Mouse (Mus musculus) megakaryocyte, embryonic 14.5 days (primary cell): ENCODE results near the gene Zdhhc11. TPM values are rescaled to one million over a fixed set of nuclear protein-coding genes. Genes with fewer than 3 reads are reported as not detected.
A peak's percentile ranks its signal among the peaks of the same experiment; 100 is the strongest.

Experiments
- H3K27me3 ChIP-seq: replicated peaks from 2 replicates; pipeline ENCODE3; 2012; ENCODE audit warnings: inconsistent platforms
- H3K36me3 ChIP-seq: replicated peaks from 2 replicates; pipeline ENCODE3; 2012; ENCODE audit warnings: low read length, inconsistent platforms, mixed read lengths
- H3K4me1 ChIP-seq: 2 replicates; pipeline ENCODE4 v1.6.1; 2012; ENCODE audit warnings: inconsistent platforms
- H3K4me3 ChIP-seq: replicated peaks from 2 replicates; pipeline ENCODE3; 2012; ENCODE audit warnings: moderate library complexity, mild to moderate bottlenecking, inconsistent platforms
- H3K9me3 ChIP-seq: 2 replicates; pipeline ENCODE4 v1.6.1; 2012; ENCODE audit warnings: inconsistent platforms
- FLI1 ChIP-seq: IDR thresholded peaks from 2 replicates; pipeline ENCODE4 v1.6.1; 2012; ENCODE audit warnings: low read length, inconsistent platforms, mixed read lengths
- GATA1 ChIP-seq: IDR thresholded peaks from 3 replicates; pipeline ENCODE4 v1.6.1; 2012; ENCODE audit warnings: mixed read lengths, low read length, inconsistent platforms, borderline replicate concordance
- polyA plus RNA-seq: library from polyadenylated mRNA; stranded (reverse); fragments of >175 nt; gene quantifications from 2 replicates; pipeline ENCODE4 v1.2.3, GENCODE M21; 2012; ENCODE audit warnings: low replicate concordance; ENCODE audit not compliant: insufficient read depth

Zdhhc11 gene
- polyA plus RNA-seq, 1 experiment, result not detected

DNA sequence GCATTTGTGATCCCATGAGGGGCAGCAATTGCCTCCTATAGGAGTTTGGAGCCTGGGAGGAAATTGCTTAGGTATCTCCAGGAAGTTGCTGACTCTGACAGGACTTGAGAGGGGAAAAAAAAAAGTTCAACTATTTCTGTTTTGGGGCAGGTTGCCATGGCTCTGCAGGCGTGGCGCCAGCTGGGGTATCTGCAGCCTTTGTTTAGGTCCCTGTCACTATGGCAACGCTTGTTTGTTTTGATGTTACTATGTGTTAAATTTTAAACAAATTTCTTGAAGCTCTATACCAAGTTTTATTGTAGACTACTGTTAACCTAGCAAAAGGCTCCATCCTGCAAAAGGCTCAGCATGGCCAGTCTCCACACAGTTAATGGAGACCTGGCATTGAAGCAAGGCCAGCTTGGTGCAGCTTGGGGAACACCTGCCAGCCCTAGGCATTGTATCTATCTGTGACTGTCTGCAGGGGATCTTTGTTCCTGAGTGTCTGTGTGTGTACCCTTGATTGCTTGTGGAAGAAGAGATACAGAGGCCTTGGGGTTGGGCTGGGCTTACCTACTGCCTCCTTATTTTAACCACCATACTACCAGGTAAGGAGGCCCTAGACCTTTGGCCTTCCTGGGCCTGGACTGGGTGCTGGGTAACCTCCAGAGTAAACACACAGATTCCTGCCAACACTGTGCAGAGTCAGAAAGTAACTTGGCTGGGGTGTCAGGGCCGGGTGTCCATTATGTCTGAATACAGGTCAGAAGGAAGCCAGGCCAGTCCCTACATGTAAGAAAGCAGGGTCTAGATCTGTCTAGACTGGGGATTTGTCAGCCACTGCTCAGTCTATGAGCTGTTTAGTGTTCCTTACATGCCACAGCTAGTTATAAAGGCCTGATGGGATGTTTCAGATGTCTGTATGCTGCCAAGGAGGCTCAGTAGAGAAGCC lies 61.8 kb downstream of the Zdhhc11 start:
- Histone ChIP-seq H3K4me3 (no peak overlapping the region), H3K9me3 (no peaks in the 10 kb centered on the region), H3K36me3 (no peaks in the 10 kb centered on the region), H3K4me1 (peaks cover 61% of the 10 kb centered on the region), H3K27me3 (peaks cover 37% of the 10 kb centered on the region)
- TF ChIP-seq GATA1 (no peak), FLI1 (no peak)

GRCm38 (mm10) chr13:74026215-74026614 lies 62.6 kb downstream of the Zdhhc11 start:
- Histone ChIP-seq H3K36me3 (no peaks in the 10 kb centered on the region), H3K9me3 (no peaks in the 10 kb centered on the region), H3K4me3 (no peak overlapping the region), H3K27me3 (peaks cover 29% of the 10 kb centered on the region), H3K4me1 (peaks cover 69% of the 10 kb centered on the region)
- TF ChIP-seq FLI1, result no peak
- TF ChIP-seq GATA1, result no peak

DNA sequence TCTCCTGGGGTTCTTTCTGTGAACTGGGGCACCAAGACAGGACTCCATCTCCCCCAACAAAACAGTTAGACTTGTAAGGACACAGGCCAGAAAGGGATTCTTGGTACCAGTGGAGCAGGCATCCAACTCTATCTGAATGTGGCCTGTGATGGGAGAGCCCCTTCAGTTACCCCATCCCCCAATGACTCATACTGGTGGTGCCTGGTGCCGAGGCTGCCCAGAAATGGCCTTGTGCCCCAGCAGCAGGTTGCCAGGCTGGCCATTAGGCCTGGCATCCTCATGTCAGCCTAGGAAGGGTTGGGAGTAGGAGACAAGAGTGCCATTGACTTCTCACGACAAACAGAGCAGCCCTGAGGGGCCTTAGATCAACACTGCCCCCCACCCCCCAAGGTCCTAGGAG lies 64.5 kb downstream of the Zdhhc11 start:
- H3K4me3 ChIP-seq, result no peak overlapping the region
- peaks cover 13% of the 10 kb centered on the region for H3K27me3 ChIP-seq
- no peak for TF ChIP-seq FLI1
- no peak for TF ChIP-seq GATA1
- H3K36me3 ChIP-seq, result no peaks in the 10 kb centered on the region
- no peaks in the 10 kb centered on the region for H3K9me3 ChIP-seq
- peaks cover 69% of the 10 kb centered on the region for H3K4me1 ChIP-seq

DNA sequence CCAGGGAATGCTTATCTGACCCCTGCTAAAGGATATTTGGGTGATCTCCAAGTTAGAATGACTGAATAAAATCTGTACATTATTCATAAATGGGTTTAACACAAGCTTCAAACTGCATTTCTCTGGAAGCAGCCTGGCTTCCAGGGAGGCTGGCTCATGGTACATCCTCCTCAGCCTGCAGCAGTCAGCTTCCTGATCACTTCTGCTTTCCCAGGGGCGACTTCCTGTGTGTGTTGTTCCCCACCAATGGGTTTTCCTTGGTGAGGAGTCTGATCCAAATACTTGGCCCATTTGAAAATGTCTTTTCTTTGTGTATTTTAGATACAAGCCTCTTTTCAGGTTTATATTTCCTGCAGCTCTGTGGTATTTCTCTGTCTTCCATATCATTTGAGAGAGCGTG lies 65.4 kb downstream of the Zdhhc11 start:
- Histone ChIP-seq H3K9me3 (no peaks in the 10 kb centered on the region), H3K27me3 (peaks cover 7% of the 10 kb centered on the region), H3K4me1 (peaks cover 64% of the 10 kb centered on the region), H3K36me3 (no peaks in the 10 kb centered on the region), H3K4me3 (no peak overlapping the region)
- TF ChIP-seq FLI1, result no peak
- no peak for TF ChIP-seq GATA1

DNA sequence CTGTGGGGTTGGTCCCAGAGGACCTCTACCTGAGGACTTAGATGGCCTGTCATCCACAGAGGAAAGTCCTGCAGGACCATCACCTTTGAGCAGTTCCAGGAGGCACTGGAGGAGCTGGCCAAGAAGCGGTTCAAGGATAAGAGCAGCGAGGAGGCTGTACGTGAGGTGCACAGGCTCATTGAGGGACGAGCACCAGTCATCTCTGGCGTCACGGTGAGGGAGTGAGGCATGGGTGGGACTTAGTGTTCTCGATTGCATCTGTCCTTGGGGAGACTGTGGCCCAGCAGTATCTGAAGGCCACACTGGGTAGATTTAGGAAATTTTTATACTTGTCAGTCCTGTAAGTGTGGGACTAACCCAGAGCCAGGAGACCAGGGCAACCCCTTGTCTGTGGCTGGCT lies 67.0 kb downstream of the Zdhhc11 start:
- Histone ChIP-seq H3K9me3 (no peaks in the 10 kb centered on the region), H3K4me3 (peak overlapping the region; percentile 21), H3K36me3 (peaks cover under 1% of the 10 kb centered on the region), H3K4me1 (peaks cover 73% of the 10 kb centered on the region), H3K27me3 (no peaks in the 10 kb centered on the region)
- TF ChIP-seq FLI1 (no peak), GATA1 (no peak)

DNA sequence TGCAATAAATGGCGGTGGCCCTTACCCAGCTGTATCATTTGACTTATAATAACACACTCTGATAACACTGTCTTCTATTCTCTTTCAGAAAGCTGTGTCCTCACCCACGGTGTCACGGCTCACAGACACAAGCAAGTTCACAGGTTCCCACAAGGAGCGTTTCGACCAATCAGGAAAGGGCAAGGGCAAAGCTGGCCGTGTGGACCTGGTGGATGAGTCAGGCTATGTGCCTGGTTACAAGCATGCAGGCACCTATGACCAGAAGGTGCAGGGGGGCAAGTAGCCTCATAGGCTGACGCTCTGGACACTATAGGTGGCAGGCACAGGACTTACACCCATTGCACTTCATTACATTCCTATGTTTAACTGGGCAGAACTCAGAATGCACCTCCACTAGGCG lies 67.5 kb downstream of the Zdhhc11 start:
- Histone ChIP-seq H3K9me3 (no peaks in the 10 kb centered on the region), H3K27me3 (no peaks in the 10 kb centered on the region), H3K36me3 (peaks cover 4% of the 10 kb centered on the region), H3K4me3 (no peak overlapping the region), H3K4me1 (peaks cover 75% of the 10 kb centered on the region)
- TF ChIP-seq FLI1 (no peak), GATA1 (no peak)

GRCm38 (mm10) chr13:74034756-74035155 lies 71.1 kb downstream of the Zdhhc11 start:
- TF ChIP-seq FLI1 (no peak), GATA1 (no peak)
- Histone ChIP-seq H3K9me3 (no peaks in the 10 kb centered on the region), H3K4me3 (no peak overlapping the region), H3K4me1 (peaks cover 73% of the 10 kb centered on the region), H3K36me3 (peaks cover 24% of the 10 kb centered on the region), H3K27me3 (no peaks in the 10 kb centered on the region)

DNA sequence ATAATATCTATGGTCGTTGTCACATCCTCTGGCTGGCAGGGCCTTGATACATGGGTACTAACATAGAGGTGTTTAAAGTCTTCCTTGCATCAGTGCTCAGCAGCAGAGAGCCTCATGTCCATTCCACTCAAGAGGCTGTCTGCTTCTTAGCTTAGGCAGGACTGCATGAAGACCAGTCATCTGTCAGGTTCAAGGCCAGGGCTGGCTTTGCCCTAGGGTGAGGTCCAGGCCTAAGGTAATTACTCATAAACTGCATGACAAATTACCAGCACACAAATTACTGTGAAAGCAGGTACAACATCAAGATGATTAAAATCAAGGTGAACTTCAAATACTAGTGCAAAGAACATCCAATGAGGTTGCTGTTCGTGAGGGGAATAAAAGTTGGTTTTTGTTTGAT lies 72.1 kb downstream of the Zdhhc11 start:
- H3K27me3 ChIP-seq, result no peaks in the 10 kb centered on the region
- H3K4me1 ChIP-seq, result peaks cover 73% of the 10 kb centered on the region
- H3K9me3 ChIP-seq, result no peaks in the 10 kb centered on the region
- peaks cover 34% of the 10 kb centered on the region for H3K36me3 ChIP-seq
- H3K4me3 ChIP-seq, result no peak overlapping the region
- TF ChIP-seq FLI1 (no peak), GATA1 (no peak)

DNA sequence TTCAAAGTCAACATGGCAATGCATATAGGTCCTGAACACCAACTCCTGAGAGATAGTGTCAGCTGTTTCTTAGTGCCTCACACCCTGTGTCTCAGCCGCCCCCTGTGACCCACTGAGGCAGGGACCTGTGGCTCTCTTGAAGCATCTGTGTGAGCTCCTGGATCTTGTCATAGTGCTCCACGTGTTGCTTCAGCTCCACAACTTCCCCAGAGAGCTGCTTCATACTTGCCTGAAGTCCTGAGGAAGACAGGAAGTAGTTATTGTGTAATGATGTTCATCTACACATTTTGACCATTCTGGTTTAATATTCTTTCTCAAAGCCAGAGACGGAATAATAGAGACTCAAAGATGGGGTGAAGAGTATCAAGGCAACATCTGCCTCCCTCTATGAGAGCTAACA lies 76.3 kb downstream of the Zdhhc11 start:
- no peak overlapping the region for H3K4me3 ChIP-seq
- H3K4me1 ChIP-seq, result peaks cover 74% of the 10 kb centered on the region
- H3K27me3 ChIP-seq, result no peaks in the 10 kb centered on the region
- TF ChIP-seq FLI1 (no peak), GATA1 (no peak)
- H3K36me3 ChIP-seq, result peaks cover 68% of the 10 kb centered on the region
- no peaks in the 10 kb centered on the region for H3K9me3 ChIP-seq

Other genes with a start within 250 kb of the Zdhhc11 start
- gene Slc12a7, start 230.8 kb upstream of the Zdhhc11 start, polyA plus RNA-seq, result 0.75 and 2.8 TPM in 2 replicates
- not detected in 2 replicates for gene Nkd2, start 116.2 kb upstream of the Zdhhc11 start, polyA plus RNA-seq
- 1.6 TPM in 1 of 2 replicates, not detected in the other for gene Trip13, start 26.1 kb upstream of the Zdhhc11 start, polyA plus RNA-seq
- 3.7 and 23.9 TPM in 2 replicates for gene Brd9, start 26.0 kb upstream of the Zdhhc11 start, polyA plus RNA-seq
- 0.17 TPM in 1 of 2 replicates, not detected in the other for gene Tppp, start 45.6 kb downstream of the Zdhhc11 start, polyA plus RNA-seq
- gene Cep72, start 98.4 kb downstream of the Zdhhc11 start, polyA plus RNA-seq, result 1.7 TPM in 1 of 2 replicates, not detected in the other
- not detected in 2 replicates for gene Slc9a3, start 157.6 kb downstream of the Zdhhc11 start, polyA plus RNA-seq
- 18.1 TPM in 1 of 2 replicates, not detected in the other for gene Exoc3, start 244.9 kb downstream of the Zdhhc11 start, polyA plus RNA-seq